Mouse (Mus musculus): ENCODE data around the gene Arhgdia. TPM values are rescaled to one million over a fixed set of nuclear protein-coding genes. Genes with fewer than 3 reads are reported as not detected.

The Arhgdia gene
- polyA plus RNA-seq, 1 experiment from 2014 or later = 612 TPM

GRCm38 (mm10) chr11:120542376-120542775 is 39.0 kb downstream of the Arhgdia start:
- H3K27me3 ChIP-seq (ENCODE audit: control insufficient read depth, insufficient read depth, low read length) = no peaks in the 10 kb centered on the region
- no peaks in the 10 kb centered on the region for H3K9me3 ChIP-seq (ENCODE audit: control insufficient read depth, low read length)
- H3K9ac ChIP-seq (ENCODE audit: low read depth, low read length) = no peak overlapping the region
- peaks cover 20% of the 10 kb centered on the region for H3K4me1 ChIP-seq (ENCODE audit: control insufficient read depth, insufficient read depth, low read length)
- no peak overlapping the region for H3K4me2 ChIP-seq (replicated peaks; ENCODE audit: low read depth, low read length)
- no peak overlapping the region for H3K4me3 ChIP-seq (ENCODE audit: low read length)
- WGBS = 89% methylated on average over 6 of the region's 6 CpGs
- peaks cover 32% of the 10 kb centered on the region for H3K36me3 ChIP-seq (ENCODE audit: control insufficient read depth, insufficient read depth, low read length)
- ATAC-seq (ENCODE audit: low FRiP score, low TSS enrichment) = no peak
- H3K27ac ChIP-seq (ENCODE audit: low read depth, low read length) = no peak overlapping the region

- H3K4me3 ChIP-seq (ENCODE audit: low read length) = no peak overlapping the region
- H3K9ac ChIP-seq (ENCODE audit: low read depth, low read length) = no peak overlapping the region
- peaks cover 32% of the 10 kb centered on the region for H3K36me3 ChIP-seq (ENCODE audit: control insufficient read depth, insufficient read depth, low read length)
- H3K27me3 ChIP-seq (ENCODE audit: control insufficient read depth, insufficient read depth, low read length) = no peaks in the 10 kb centered on the region
- H3K4me1 ChIP-seq (ENCODE audit: control insufficient read depth, insufficient read depth, low read length) = peaks cover 20% of the 10 kb centered on the region
- ATAC-seq (ENCODE audit: low FRiP score, low TSS enrichment) = no peak
- WGBS = 49% methylated on average over 4 of the region's 4 CpGs
- H3K4me2 ChIP-seq (replicated peaks; ENCODE audit: low read depth, low read length) = no peak overlapping the region
- no peaks in the 10 kb centered on the region for H3K9me3 ChIP-seq (ENCODE audit: control insufficient read depth, low read length)
- H3K27ac ChIP-seq (ENCODE audit: low read depth, low read length) = no peak overlapping the region
Observed at GRCm38 (mm10) chr11:120541907-120542306, 39.5 kb downstream of the Arhgdia start.

- peak overlapping the region; percentile 45 for H3K9ac ChIP-seq (ENCODE audit: low read depth, low read length)
- H3K4me2 ChIP-seq (replicated peaks; ENCODE audit: low read depth, low read length) = peak overlapping the region; percentile 35
- no peak overlapping the region for H3K4me3 ChIP-seq (ENCODE audit: low read length)
- peaks cover 20% of the 10 kb centered on the region for H3K4me1 ChIP-seq (ENCODE audit: control insufficient read depth, insufficient read depth, low read length)
- ATAC-seq (ENCODE audit: low FRiP score, low TSS enrichment) = peak; percentile 92
- no peaks in the 10 kb centered on the region for H3K27me3 ChIP-seq (ENCODE audit: control insufficient read depth, insufficient read depth, low read length)
- peak overlapping the region; percentile 92 for H3K27ac ChIP-seq (ENCODE audit: low read depth, low read length)
- WGBS = 14% methylated on average over 10 of the region's 10 CpGs
- H3K9me3 ChIP-seq (ENCODE audit: control insufficient read depth, low read length) = no peaks in the 10 kb centered on the region
- peaks cover 27% of the 10 kb centered on the region for H3K36me3 ChIP-seq (ENCODE audit: control insufficient read depth, insufficient read depth, low read length)
Observed at GRCm38 (mm10) chr11:120539285-120540014, 42.0 kb downstream of the Arhgdia start.

- no peak for ATAC-seq (ENCODE audit: low FRiP score, low TSS enrichment)
- WGBS = 38% methylated on average over 8 of the region's 8 CpGs
- peaks cover 20% of the 10 kb centered on the region for H3K4me1 ChIP-seq (ENCODE audit: control insufficient read depth, insufficient read depth, low read length)
- H3K27ac ChIP-seq (ENCODE audit: low read depth, low read length) = peak overlapping the region; percentile 92
- peaks cover 22% of the 10 kb centered on the region for H3K36me3 ChIP-seq (ENCODE audit: control insufficient read depth, insufficient read depth, low read length)
- H3K27me3 ChIP-seq (ENCODE audit: control insufficient read depth, insufficient read depth, low read length) = no peaks in the 10 kb centered on the region
- no peak overlapping the region for H3K4me3 ChIP-seq (ENCODE audit: low read length)
- peak overlapping the region; percentile 45; the same call in 1 of the 2 replicates for H3K9ac ChIP-seq (ENCODE audit: low read depth, low read length)
- H3K9me3 ChIP-seq (ENCODE audit: control insufficient read depth, low read length) = no peaks in the 10 kb centered on the region
- H3K4me2 ChIP-seq (replicated peaks; ENCODE audit: low read depth, low read length) = no peak overlapping the region
Observed at GRCm38 (mm10) chr11:120538955-120539284, 42.5 kb downstream of the Arhgdia start.

- WGBS = 72% methylated on average over 3 of the region's 3 CpGs
- no peaks in the 10 kb centered on the region for H3K9me3 ChIP-seq (ENCODE audit: control insufficient read depth, low read length)
Observed at GRCm38 (mm10) chr11:120538485-120538884, 42.9 kb downstream of the Arhgdia start.

GRCm38 (mm10) chr11:120535804-120536203 is 45.6 kb downstream of the Arhgdia start:
- Histone ChIP-seq H3K36me3 (ENCODE audit: control insufficient read depth, insufficient read depth, low read length) (no peaks in the 10 kb centered on the region), H3K27me3 (ENCODE audit: control insufficient read depth, insufficient read depth, low read length) (peaks cover 24% of the 10 kb centered on the region), H3K9ac (ENCODE audit: low read depth, low read length) (no peak overlapping the region), H3K4me1 (ENCODE audit: control insufficient read depth, insufficient read depth, low read length) (peaks cover 23% of the 10 kb centered on the region), H3K27ac (ENCODE audit: low read depth, low read length) (no peak overlapping the region), H3K4me3 (ENCODE audit: low read length) (no peak overlapping the region), H3K9me3 (ENCODE audit: control insufficient read depth, low read length) (no peaks in the 10 kb centered on the region), H3K4me2 (replicated peaks; ENCODE audit: low read depth, low read length) (no peak overlapping the region)
- WGBS = 64% methylated on average over 3 of the region's 3 CpGs
- no peak for ATAC-seq (ENCODE audit: low FRiP score, low TSS enrichment)

More at GRCm38 (mm10) chr11:120538485-120538884, 42.9 kb downstream of the Arhgdia start:
- Histone ChIP-seq H3K4me3 (ENCODE audit: low read length) (no peak overlapping the region), H3K27ac (ENCODE audit: low read depth, low read length) (peak overlapping the region; percentile 92), H3K4me2 (replicated peaks; ENCODE audit: low read depth, low read length) (no peak overlapping the region), H3K4me1 (ENCODE audit: control insufficient read depth, insufficient read depth, low read length) (peaks cover 20% of the 10 kb centered on the region), H3K9ac (ENCODE audit: low read depth, low read length) (peak overlapping the region; percentile 45; the same call in 1 of the 2 replicates), H3K36me3 (ENCODE audit: control insufficient read depth, insufficient read depth, low read length) (peaks cover 17% of the 10 kb centered on the region), H3K27me3 (ENCODE audit: control insufficient read depth, insufficient read depth, low read length) (no peaks in the 10 kb centered on the region)
- no peak for ATAC-seq (ENCODE audit: low FRiP score, low TSS enrichment)

GRCm38 (mm10) chr11:120535145-120535544 is 46.3 kb downstream of the Arhgdia start:
- WGBS = 78% methylated on average over 3 of the region's 3 CpGs
- Histone ChIP-seq H3K4me1 (ENCODE audit: control insufficient read depth, insufficient read depth, low read length) (peaks cover 27% of the 10 kb centered on the region), H3K9ac (ENCODE audit: low read depth, low read length) (no peak overlapping the region), H3K4me2 (replicated peaks; ENCODE audit: low read depth, low read length) (no peak overlapping the region), H3K27me3 (ENCODE audit: control insufficient read depth, insufficient read depth, low read length) (peaks cover 30% of the 10 kb centered on the region), H3K4me3 (ENCODE audit: low read length) (no peak overlapping the region), H3K9me3 (ENCODE audit: control insufficient read depth, low read length) (no peaks in the 10 kb centered on the region), H3K36me3 (ENCODE audit: control insufficient read depth, insufficient read depth, low read length) (no peaks in the 10 kb centered on the region), H3K27ac (ENCODE audit: low read depth, low read length) (no peak overlapping the region)
- no peak for ATAC-seq (ENCODE audit: low FRiP score, low TSS enrichment)

- no peak overlapping the region for H3K4me2 ChIP-seq (replicated peaks; ENCODE audit: low read depth, low read length)
Observed at GRCm38 (mm10) chr11:120534093-120534492, 47.3 kb downstream of the Arhgdia start.

GRCm38 (mm10) chr11:120531646-120532045 is 49.8 kb downstream of the Arhgdia start:
- Histone ChIP-seq H3K27ac (ENCODE audit: low read depth, low read length) (no peak overlapping the region), H3K9me3 (ENCODE audit: control insufficient read depth, low read length) (no peaks in the 10 kb centered on the region), H3K4me1 (ENCODE audit: control insufficient read depth, insufficient read depth, low read length) (0 out of 2 replicates have a peak, but pooled peaks cover 8% of the 10 kb centered on the region), H3K4me3 (ENCODE audit: low read length) (no peak overlapping the region), H3K27me3 (ENCODE audit: control insufficient read depth, insufficient read depth, low read length) (peaks cover 46% of the 10 kb centered on the region), H3K36me3 (ENCODE audit: control insufficient read depth, insufficient read depth, low read length) (no peaks in the 10 kb centered on the region), H3K9ac (ENCODE audit: low read depth, low read length) (no peak overlapping the region), H3K4me2 (replicated peaks; ENCODE audit: low read depth, low read length) (no peak overlapping the region)
- 28% methylated on average over 9 of the region's 9 CpGs for whole genome bisulfite sequencing
- ATAC-seq (ENCODE audit: low FRiP score, low TSS enrichment) = no peak

More at GRCm38 (mm10) chr11:120534093-120534492, 47.3 kb downstream of the Arhgdia start:
- Histone ChIP-seq H3K9me3 (ENCODE audit: control insufficient read depth, low read length) (no peaks in the 10 kb centered on the region), H3K36me3 (ENCODE audit: control insufficient read depth, insufficient read depth, low read length) (no peaks in the 10 kb centered on the region), H3K27ac (ENCODE audit: low read depth, low read length) (no peak overlapping the region), H3K9ac (ENCODE audit: low read depth, low read length) (no peak overlapping the region), H3K4me3 (ENCODE audit: low read length) (no peak overlapping the region), H3K27me3 (ENCODE audit: control insufficient read depth, insufficient read depth, low read length) (peaks cover 41% of the 10 kb centered on the region), H3K4me1 (ENCODE audit: control insufficient read depth, insufficient read depth, low read length) (peaks cover 17% of the 10 kb centered on the region)
- 82% methylated on average over 8 of the region's 8 CpGs for WGBS
- no peak for ATAC-seq (ENCODE audit: low FRiP score, low TSS enrichment)

All from kidney, embryonic 14.5 days (tissue).